Mouse (Mus musculus): Measurements from ENCODE around the gene Ipo4. TPM values are rescaled to one million over a fixed set of nuclear protein-coding genes. Genes with fewer than 3 reads are reported as not detected.

Gene Ipo4
- total and polyA plus RNA-seq, 3 experiments = 18.1 to 75.8 (median 24.1) TPM

- DNase-seq (ENCODE audit: low spot score) = no peak
- no peak for TF ChIP-seq TAL1 (conservative IDR thresholded peaks at IDR 0.05; ENCODE audit: low read depth, low read length)
- no peak for TF ChIP-seq CTCF (IDR thresholded peaks at IDR 0.05; ENCODE audit: low read depth, low read length)
- no peak for TF ChIP-seq POLR2AphosphoS5 (IDR thresholded peaks at IDR 0.05; ENCODE audit: insufficient replicate concordance, low read depth, low read length)
- TF ChIP-seq GATA1 (IDR thresholded peaks at IDR 0.05; ENCODE audit: borderline replicate concordance, low read length) = no peak
- TF ChIP-seq GATA2 (IDR thresholded peaks at IDR 0.05; ENCODE audit: borderline replicate concordance, low read depth, low read length) = no peak
- H3K4me1 ChIP-seq (ENCODE audit: insufficient read depth, low read depth, low read length) = peaks cover 38% of the 10 kb centered on the region
- no peaks in the 10 kb centered on the region for H3K9me3 ChIP-seq (replicated peaks)
- no peak overlapping the region for H3K4me3 ChIP-seq (ENCODE audit: low read depth, low read length)
- H3K27me3 ChIP-seq (ENCODE audit: insufficient read depth, low read length) = no peaks in the 10 kb centered on the region
- H3K36me3 ChIP-seq (replicated peaks) = peaks cover 77% of the 10 kb centered on the region
- no peak for ATAC-seq (ENCODE audit: extremely low read depth, insufficient number of reproducible peaks, low FRiP score, poor library complexity, severe bottlenecking)
Observed at GRCm38 (mm10) chr14:55596036-55596690, 39.6 kb downstream of the Ipo4 start.

- no peak for TF ChIP-seq GATA1 (IDR thresholded peaks at IDR 0.05; ENCODE audit: borderline replicate concordance, low read length)
- no peak for TF ChIP-seq CTCF (IDR thresholded peaks at IDR 0.05; ENCODE audit: low read depth, low read length)
- TF ChIP-seq TAL1 (conservative IDR thresholded peaks at IDR 0.05; ENCODE audit: low read depth, low read length) = no peak
- peaks cover 58% of the 10 kb centered on the region for H3K4me1 ChIP-seq (ENCODE audit: insufficient read depth, low read depth, low read length)
- DNase-seq (ENCODE audit: low spot score) (no peak), ATAC-seq (ENCODE audit: extremely low read depth, insufficient number of reproducible peaks, low FRiP score, poor library complexity, severe bottlenecking) (no peak)
- H3K27me3 ChIP-seq (ENCODE audit: insufficient read depth, low read length) = no peaks in the 10 kb centered on the region
- peaks cover 68% of the 10 kb centered on the region for H3K36me3 ChIP-seq (replicated peaks)
- H3K4me3 ChIP-seq (ENCODE audit: low read depth, low read length) = peak overlapping the region; percentile 96
- H3K9me3 ChIP-seq (replicated peaks) = no peaks in the 10 kb centered on the region
Observed at GRCm38 (mm10) chr14:55592226-55592625, 43.5 kb downstream of the Ipo4 start.

- peak; percentile 79 for ATAC-seq (ENCODE audit: extremely low read depth, insufficient number of reproducible peaks, low FRiP score, poor library complexity, severe bottlenecking)
Observed at GRCm38 (mm10) chr14:55591331-55591891, 44.3 kb downstream of the Ipo4 start, which contains the start of gene Rnf31. Gene Rnf31 (plus strand): TSS chr14:55591708.

DNA sequence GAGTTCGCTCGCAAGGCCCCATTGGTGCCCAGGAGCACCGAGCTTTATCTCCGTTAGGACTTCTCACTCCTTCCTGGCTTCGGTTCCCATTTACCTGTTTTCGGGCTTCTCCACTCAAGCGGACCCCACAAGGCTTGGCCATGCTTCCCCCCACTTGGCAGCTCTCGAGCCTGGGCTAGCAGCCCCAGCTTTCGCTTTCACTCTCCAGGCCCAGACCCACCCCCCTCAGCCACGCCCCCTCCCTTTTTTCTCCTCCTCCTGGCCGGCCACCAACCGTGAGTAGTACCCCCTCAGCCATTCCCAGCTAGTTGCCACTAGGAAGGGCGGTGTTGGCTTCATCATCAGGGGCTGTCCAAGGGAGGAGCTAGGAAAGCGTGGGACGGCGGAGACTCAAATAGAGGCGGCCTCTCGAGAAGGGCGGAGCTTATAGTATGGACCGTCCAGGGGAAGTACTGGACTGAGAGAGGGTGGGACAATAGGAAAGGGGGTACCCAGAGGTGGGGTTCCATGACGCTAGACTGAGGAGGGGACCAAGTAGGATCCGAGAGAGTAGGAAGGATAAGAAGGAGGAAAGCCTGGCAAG lies 44.9 kb downstream of the Ipo4 start, which contains the start of gene Psme2:
TSS of gene Psme2 (minus strand) at position 366 of the 583 bp plus-strand sequence.
- Histone ChIP-seq H3K36me3 (replicated peaks) (peaks cover 58% of the 10 kb centered on the region), H3K27me3 (ENCODE audit: insufficient read depth, low read length) (no peaks in the 10 kb centered on the region), H3K4me1 (ENCODE audit: insufficient read depth, low read depth, low read length) (peaks cover 67% of the 10 kb centered on the region), H3K9me3 (replicated peaks) (no peaks in the 10 kb centered on the region), H3K4me3 (ENCODE audit: low read depth, low read length) (peak within 1 kb of the TSS; percentile 96)
- DNase-seq (ENCODE audit: low spot score) (peak; percentile 91), ATAC-seq (ENCODE audit: extremely low read depth, insufficient number of reproducible peaks, low FRiP score, poor library complexity, severe bottlenecking) (peak; percentile 87)
- TF ChIP-seq GATA2 (IDR thresholded peaks at IDR 0.05; ENCODE audit: borderline replicate concordance, low read depth, low read length) (no peak), CTCF (IDR thresholded peaks at IDR 0.05; ENCODE audit: low read depth, low read length) (no peak), TAL1 (conservative IDR thresholded peaks at IDR 0.05; ENCODE audit: low read depth, low read length) (no peak), GATA1 (IDR thresholded peaks at IDR 0.05; ENCODE audit: borderline replicate concordance, low read length) (no peak), POLR2AphosphoS5 (IDR thresholded peaks at IDR 0.05; ENCODE audit: insufficient replicate concordance, low read depth, low read length) (no peak)

More at GRCm38 (mm10) chr14:55591331-55591891, 44.3 kb downstream of the Ipo4 start, which contains the start of gene Rnf31:
- no peaks in the 10 kb centered on the region for H3K27me3 ChIP-seq (ENCODE audit: insufficient read depth, low read length)
- TF ChIP-seq GATA2 (IDR thresholded peaks at IDR 0.05; ENCODE audit: borderline replicate concordance, low read depth, low read length) (no peak), TAL1 (conservative IDR thresholded peaks at IDR 0.05; ENCODE audit: low read depth, low read length) (no peak), GATA1 (IDR thresholded peaks at IDR 0.05; ENCODE audit: borderline replicate concordance, low read length) (no peak), POLR2AphosphoS5 (IDR thresholded peaks at IDR 0.05; ENCODE audit: insufficient replicate concordance, low read depth, low read length) (no peak), CTCF (IDR thresholded peaks at IDR 0.05; ENCODE audit: low read depth, low read length) (no peak)
- no peaks in the 10 kb centered on the region for H3K9me3 ChIP-seq (replicated peaks)
- peak; percentile 87 for DNase-seq (ENCODE audit: low spot score)
- H3K4me3 ChIP-seq (ENCODE audit: low read depth, low read length) = peak within 1 kb of the TSS; percentile 96
- H3K4me1 ChIP-seq (ENCODE audit: insufficient read depth, low read depth, low read length) = peaks cover 62% of the 10 kb centered on the region
- H3K36me3 ChIP-seq (replicated peaks) = peaks cover 64% of the 10 kb centered on the region

DNA sequence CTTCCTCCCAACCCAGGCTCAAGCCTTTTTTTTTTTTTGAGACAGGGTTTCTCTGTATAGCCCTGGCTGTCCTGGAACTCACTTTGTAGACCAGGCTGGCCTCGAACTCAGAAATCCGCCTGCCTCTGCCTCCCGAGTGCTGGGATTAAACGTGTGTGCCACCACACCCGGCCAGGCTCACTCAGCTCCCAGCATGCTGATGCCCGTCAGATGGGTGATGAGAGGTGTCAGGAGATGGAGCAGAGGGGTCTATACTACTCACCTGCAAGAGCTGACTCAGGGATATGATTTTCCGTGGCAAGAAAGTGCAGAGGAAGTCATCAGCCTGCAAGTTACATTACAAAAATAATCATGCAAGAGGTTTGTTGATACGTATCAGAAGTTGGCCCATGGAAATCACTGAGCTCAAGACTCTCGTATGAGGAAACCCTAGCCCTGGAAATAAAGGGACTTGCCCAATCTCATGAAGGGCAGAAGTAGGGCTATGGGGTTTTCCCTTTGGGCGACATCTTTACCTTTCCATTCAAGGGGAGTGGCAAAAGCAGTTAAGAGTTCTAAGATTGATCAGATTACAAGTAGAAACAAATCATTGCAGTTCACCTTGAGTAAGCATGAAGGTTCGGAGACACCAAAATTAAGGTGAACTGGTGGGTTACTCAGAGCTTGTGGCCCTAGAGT lies 45.8 kb downstream of the Ipo4 start:
- Histone ChIP-seq H3K4me3 (ENCODE audit: low read depth, low read length) (peak overlapping the region; percentile 96), H3K27me3 (ENCODE audit: insufficient read depth, low read length) (no peaks in the 10 kb centered on the region), H3K36me3 (replicated peaks) (peaks cover 49% of the 10 kb centered on the region), H3K4me1 (ENCODE audit: insufficient read depth, low read depth, low read length) (peaks cover 75% of the 10 kb centered on the region), H3K9me3 (replicated peaks) (no peaks in the 10 kb centered on the region)
- DNase-seq (ENCODE audit: low spot score) (no peak), ATAC-seq (ENCODE audit: extremely low read depth, insufficient number of reproducible peaks, low FRiP score, poor library complexity, severe bottlenecking) (no peak)
- TF ChIP-seq GATA2 (IDR thresholded peaks at IDR 0.05; ENCODE audit: borderline replicate concordance, low read depth, low read length) (no peak), CTCF (IDR thresholded peaks at IDR 0.05; ENCODE audit: low read depth, low read length) (no peak), GATA1 (IDR thresholded peaks at IDR 0.05; ENCODE audit: borderline replicate concordance, low read length) (no peak), POLR2AphosphoS5 (IDR thresholded peaks at IDR 0.05; ENCODE audit: insufficient replicate concordance, low read depth, low read length) (no peak), TAL1 (conservative IDR thresholded peaks at IDR 0.05; ENCODE audit: low read depth, low read length) (no peak)

DNA sequence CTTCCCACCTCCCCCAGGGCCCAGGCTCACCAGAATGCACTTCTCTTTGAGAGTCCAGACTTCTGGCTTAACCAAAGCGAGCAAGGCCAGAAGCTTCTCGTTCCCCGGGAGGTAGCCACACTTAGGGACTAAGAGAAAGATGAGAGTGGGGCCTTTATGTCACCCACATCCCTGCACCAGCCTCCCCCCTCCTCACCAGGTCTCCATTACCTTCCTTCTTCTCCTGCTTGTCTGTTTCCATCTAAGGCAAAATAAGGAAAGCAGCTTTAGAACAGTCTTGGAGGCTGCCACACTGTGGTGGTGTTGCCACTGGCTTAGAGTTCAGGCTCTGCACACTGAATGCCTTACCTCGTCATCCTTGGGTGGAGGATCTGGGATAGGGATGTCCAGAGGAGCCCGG lies 46.5 kb downstream of the Ipo4 start:
- TF ChIP-seq GATA1 (IDR thresholded peaks at IDR 0.05; ENCODE audit: borderline replicate concordance, low read length) = no peak
- TF ChIP-seq POLR2AphosphoS5 (IDR thresholded peaks at IDR 0.05; ENCODE audit: insufficient replicate concordance, low read depth, low read length) = no peak
- no peak for TF ChIP-seq CTCF (IDR thresholded peaks at IDR 0.05; ENCODE audit: low read depth, low read length)
- no peak for TF ChIP-seq TAL1 (conservative IDR thresholded peaks at IDR 0.05; ENCODE audit: low read depth, low read length)
- no peak for TF ChIP-seq GATA2 (IDR thresholded peaks at IDR 0.05; ENCODE audit: borderline replicate concordance, low read depth, low read length)
- H3K36me3 ChIP-seq (replicated peaks) = peaks cover 42% of the 10 kb centered on the region
- DNase-seq (ENCODE audit: low spot score) (no peak), ATAC-seq (ENCODE audit: extremely low read depth, insufficient number of reproducible peaks, low FRiP score, poor library complexity, severe bottlenecking) (no peak)
- H3K9me3 ChIP-seq (replicated peaks) = no peaks in the 10 kb centered on the region
- peaks cover 76% of the 10 kb centered on the region for H3K4me1 ChIP-seq (ENCODE audit: insufficient read depth, low read depth, low read length)
- no peaks in the 10 kb centered on the region for H3K27me3 ChIP-seq (ENCODE audit: insufficient read depth, low read length)
- peak overlapping the region; percentile 96; the same call in 1 of the 2 replicates for H3K4me3 ChIP-seq (ENCODE audit: low read depth, low read length)

All from G1E (cell line).